Mouse (Mus musculus) embryo, embryonic 10.5 days (tissue): Measurements from ENCODE around the gene Adam12.
A peak's percentile ranks its signal among the peaks of the same experiment; 100 is the strongest.

ENCODE experiments used
- DNase-seq: peaks from one replicate; pipeline ENCODE4 v3.0.0-alpha.2; 2015; ENCODE audit warnings: low spot score

The Adam12 gene

GRCm38 (mm10) chr7:134224741-134225612 is 7.0 kb downstream of the Adam12 start:
- DNase-seq, result peak; percentile 75

- DNase-seq, result no peak
Measured at GRCm38 (mm10) chr7:134224421-134224740, 7.6 kb downstream of the Adam12 start.

DNA sequence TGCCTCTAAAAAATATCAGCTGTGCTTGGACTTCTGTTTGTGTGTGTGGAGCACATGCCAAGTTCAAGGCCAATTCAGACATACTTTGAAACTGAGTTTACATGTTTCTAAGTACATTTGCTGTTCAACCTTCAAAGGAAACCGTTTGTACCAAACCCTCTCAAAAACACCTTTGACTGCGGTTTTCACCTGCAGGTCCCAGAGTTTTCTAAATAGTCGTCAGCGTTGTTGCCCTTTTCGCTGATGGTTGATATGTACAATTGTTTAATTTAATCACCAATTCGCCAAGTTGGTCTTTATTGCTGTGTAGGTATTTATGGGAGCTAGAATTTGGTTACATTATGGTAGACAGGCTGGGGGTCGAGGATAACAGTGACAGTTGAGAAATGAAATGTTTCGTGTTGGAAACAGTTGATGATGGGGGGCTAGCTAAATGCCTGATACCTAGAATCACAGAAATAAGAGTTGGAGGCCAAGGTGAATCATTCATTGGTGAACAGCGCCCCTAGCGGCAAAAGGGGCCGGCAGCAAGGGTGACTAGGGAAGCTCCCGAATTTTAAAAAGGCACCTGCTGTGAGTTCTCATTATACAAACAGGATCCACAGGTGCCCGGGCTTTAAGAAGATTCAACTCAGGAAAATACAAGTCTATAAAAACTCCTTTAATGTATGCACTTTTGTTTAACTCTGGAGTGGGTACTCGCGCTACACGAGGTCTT is 8.3 kb downstream of the Adam12 start:
- DNase-seq, result peak; percentile 91

- DNase-seq, result no peak
Measured at GRCm38 (mm10) chr7:134207956-134208355, 24.0 kb downstream of the Adam12 start.

GRCm38 (mm10) chr7:134193089-134193488 is 38.9 kb downstream of the Adam12 start:
- peak; percentile 47 for DNase-seq

DNA sequence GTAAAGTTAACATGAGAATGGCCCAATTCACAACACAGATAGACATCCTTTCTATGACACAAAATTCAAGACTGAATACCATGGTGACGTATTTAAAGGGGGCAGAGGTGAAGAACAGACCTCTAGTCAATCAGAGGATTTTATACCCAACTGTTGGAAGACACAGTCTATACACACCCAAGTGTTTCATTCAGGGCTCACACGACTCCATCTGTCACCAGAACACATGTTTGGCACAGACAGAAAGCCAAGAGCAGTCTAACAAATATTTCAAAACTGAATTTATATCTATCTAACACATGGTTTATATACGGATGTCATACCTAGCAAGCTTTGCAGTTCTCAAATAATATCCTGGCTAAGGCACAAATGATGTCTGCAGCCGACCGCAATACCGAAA is 41.8 kb downstream of the Adam12 start:
- DNase-seq, result no peak

DNA sequence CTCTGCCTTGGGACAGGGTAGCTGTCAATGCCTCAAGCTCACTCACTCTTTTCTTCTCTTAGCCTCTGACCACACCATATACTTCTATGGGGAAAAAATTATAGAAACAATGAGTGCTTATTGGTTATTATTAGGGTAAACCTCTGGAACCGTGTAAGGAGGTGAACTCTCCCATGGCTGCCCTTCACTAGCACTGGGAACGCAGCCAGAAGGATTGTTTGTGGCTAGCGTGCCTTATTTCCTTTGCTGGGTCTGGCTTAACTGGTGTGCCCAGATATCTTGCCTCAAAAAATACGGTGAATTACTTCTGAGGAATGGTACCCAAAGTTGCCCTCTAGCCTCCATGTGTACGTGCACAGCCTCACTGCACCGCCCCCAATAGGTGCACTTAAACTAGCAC is 43.4 kb downstream of the Adam12 start:
- no peak for DNase-seq

DNA sequence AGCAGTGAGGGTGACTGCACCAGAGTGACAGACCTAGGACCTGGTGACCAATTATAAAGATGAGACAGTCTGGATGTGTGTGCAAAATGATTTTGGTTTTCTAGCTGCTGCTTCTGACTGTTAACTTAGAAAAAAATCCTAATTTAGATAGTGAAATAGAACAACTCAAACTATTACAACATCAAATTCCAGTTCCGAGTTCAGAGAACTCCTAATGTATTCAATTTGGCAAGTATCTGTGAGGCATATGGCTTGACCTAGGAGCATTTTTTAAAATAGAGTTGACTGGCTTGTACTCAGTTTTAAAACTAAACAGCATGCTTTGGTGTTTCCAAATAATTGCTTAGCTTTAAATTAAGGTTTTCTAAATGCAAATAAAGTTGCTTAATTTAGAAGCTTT is 44.0 kb downstream of the Adam12 start:
- no peak for DNase-seq

- no peak for DNase-seq
Measured at GRCm38 (mm10) chr7:134186497-134186896, 45.4 kb downstream of the Adam12 start.

- DNase-seq, result no peak
Measured at GRCm38 (mm10) chr7:134185751-134186150, 46.2 kb downstream of the Adam12 start.

DNA sequence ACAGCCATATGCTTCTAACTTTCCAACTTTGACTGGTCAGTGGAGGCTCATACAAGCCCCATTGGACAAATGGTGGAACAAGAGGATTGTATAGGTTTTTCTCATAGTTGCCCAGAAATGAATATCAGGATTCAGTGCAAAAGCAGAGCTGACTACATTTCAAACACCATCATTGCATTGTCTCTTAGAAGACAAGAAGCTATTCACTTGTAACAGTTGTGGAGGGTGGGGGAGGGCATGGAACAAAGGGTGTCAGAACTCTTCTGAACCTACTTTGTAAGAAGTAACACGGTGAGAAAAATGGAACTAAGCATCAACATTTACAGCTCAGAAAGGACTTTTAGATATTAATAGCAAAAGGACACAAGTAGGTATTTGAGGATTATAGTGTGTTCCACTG is 50.2 kb downstream of the Adam12 start:
- no peak for DNase-seq

DNA sequence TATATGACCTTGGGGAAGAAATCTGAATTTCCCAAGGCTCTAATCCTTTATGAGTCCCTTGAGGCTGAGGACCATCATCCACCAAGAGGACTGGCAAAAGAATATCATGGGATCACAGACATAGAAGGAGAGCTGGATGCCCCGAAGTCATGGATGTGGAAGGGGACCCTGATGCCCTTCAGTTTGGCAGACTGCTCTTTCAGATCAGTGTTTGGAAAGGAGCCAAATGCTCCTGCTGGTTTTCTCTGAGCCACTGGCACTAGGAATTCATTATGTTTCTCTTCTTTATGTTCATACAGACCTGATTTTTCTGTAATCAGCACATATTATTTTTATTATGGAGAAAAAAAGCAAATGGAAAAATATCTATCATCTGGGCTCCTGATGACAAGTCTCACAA is 50.9 kb downstream of the Adam12 start:
- no peak for DNase-seq

DNA sequence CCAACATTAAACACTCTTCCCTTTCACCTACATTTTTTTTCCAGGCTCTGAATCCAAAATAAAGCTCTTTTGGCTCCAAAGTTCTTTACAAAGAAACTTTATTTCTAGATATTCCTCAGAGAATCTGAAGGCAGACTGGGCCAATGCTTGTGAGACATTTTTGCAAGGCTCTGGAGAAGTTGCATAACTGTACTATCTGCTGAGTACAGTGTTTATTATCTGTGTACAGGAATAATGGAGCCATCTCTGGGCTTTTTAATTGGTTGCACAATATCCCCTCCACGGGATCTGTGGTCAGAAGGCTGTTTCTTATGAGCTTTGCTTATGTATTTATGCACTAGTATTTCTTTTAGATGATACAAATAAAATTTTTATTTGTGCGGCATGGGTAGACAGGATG is 54.9 kb downstream of the Adam12 start:
- DNase-seq, result no peak

- DNase-seq, result no peak
Measured at GRCm38 (mm10) chr7:134175201-134175600, 56.7 kb downstream of the Adam12 start.

GRCm38 (mm10) chr7:134173442-134174090 is 58.4 kb downstream of the Adam12 start:
- no peak for DNase-seq

- no peak for DNase-seq
Measured at GRCm38 (mm10) chr7:134170180-134170910, 61.6 kb downstream of the Adam12 start.

DNA sequence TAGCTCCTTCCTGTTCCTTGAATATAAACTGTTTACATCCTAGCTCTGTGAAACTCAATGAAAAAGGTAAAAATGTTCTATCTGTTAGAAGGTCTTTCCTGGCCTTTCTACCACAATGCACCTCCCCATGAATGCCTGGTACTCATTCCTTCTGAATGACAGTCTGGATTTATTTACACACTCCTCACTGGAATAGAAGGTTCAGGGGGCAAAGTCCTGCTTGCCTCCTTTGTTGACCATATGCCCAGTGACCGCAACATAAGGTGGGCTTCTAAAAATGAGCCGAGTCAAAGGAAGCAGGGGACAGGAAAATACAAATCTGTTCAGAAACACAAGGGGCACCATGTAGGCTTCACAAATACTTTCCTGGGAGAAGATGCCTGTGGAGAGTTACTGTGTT is 62.2 kb downstream of the Adam12 start:
- no peak for DNase-seq

DNA sequence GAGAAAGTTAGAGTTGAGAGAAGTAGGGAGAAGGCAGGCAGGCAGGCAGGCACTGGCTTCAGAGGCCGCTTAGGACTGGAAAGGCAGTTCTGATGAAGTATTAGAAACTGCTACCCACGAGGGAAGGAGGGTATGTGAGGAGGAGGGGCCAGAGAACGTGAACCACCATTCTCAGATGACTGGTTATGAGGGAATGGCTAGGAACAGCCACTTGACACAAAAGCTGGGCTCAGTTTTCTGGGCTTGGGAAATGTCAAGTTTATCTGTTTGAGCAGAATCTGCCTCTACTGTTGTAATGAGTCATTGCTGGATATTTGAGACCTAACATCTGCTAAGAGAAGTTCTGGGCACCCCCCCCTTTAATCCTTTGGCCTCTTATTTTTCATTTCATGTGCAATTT is 64.4 kb downstream of the Adam12 start:
- peak; percentile 18 for DNase-seq

DNA sequence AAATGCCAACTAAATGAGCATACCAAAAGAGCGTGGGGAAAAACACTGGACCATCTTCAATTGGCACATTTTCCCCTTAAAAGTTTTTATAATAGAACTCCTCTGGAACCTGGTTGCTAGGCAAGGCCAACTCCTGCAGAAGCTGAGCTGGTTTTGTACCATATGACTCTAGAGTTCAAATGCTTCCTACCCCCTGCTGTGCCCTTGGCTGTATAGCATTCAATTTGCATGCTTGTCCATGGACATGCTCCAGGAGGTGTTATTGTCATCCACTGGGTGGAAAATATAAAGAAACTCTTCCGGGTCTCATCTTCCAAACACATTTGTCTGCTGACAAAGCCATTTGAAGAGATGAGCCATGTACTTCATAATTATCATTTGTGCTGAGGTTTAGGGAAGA is 68.2 kb downstream of the Adam12 start:
- no peak for DNase-seq

- DNase-seq, result no peak
Measured at GRCm38 (mm10) chr7:134162886-134163285, 69.1 kb downstream of the Adam12 start.

GRCm38 (mm10) chr7:134159608-134160007 is 72.3 kb downstream of the Adam12 start:
- no peak for DNase-seq

DNA sequence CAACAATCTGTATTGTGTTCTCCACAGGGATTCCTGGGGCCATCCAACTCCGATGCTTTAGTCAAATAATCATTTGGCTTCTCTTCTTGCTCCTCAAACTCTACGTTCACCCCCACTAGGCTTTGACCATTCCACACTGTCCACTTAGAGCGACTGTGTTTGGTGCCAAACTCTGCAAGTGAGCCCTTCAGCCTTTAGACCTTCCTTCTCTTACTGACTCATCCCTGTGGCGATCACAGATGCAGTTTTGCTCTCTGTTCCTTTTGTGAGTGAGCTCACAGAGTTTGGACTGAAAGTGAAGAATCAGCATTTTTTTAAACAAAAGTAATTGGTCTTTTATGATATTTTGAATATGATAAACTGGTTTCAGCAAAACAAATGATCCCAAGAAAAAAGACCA is 80.6 kb downstream of the Adam12 start:
- DNase-seq, result no peak
